Mouse (Mus musculus) MEL (cell line): ENCODE results near the gene Eif4e3.

Experiments
- CTCF ChIP-seq, 3 experiments: IDR thresholded peaks in 2 of 3; conservative IDR thresholded peaks in 1 of 3; 2 replicates each; pipeline ENCODE4 v1.5.1; 2011 to 2012; ENCODE audit warnings: low read length in 3 of 3, low read depth in 2 of 3, mild to moderate bottlenecking in 2 of 3, improper control_type of control experiment in 1 of 3, inconsistent platforms in 1 of 3, mixed read lengths in 1 of 3, moderate library complexity in 1 of 3; ENCODE audit not compliant: control insufficient read depth in 1 of 3, insufficient read depth in 1 of 3, poor library complexity in 1 of 3, severe bottlenecking in 1 of 3
- HCFC1 ChIP-seq: IDR thresholded peaks from 2 replicates; pipeline ENCODE4 v1.6.1; 2012; ENCODE audit warnings: low read depth, mild to moderate bottlenecking, inconsistent platforms, low read length, improper control_type of control experiment, moderate library complexity
- NELFE ChIP-seq: IDR thresholded peaks from 2 replicates; pipeline ENCODE4 v1.6.1; 2011; ENCODE audit warnings: low read depth, low read length, improper control_type of control experiment
- POLR2A ChIP-seq, 2 experiments: IDR thresholded peaks; 2 replicates each; pipeline ENCODE4 v1.6.1; 2011 to 2012; ENCODE audit warnings: low read length in 2 of 2, mild to moderate bottlenecking in 2 of 2, control low read depth in 1 of 2, improper control_type of control experiment in 1 of 2, low read depth in 1 of 2, moderate library complexity in 1 of 2; ENCODE audit not compliant: control insufficient read depth in 1 of 2, insufficient read depth in 1 of 2, poor library complexity in 1 of 2
- POLR2AphosphoS2 ChIP-seq: IDR thresholded peaks from 2 replicates; pipeline ENCODE4 v1.6.1; 2011; ENCODE audit warnings: low read length, improper control_type of control experiment
- SIN3A ChIP-seq: IDR thresholded peaks from 2 replicates; pipeline ENCODE4 v1.6.1; 2012; ENCODE audit warnings: low read length, improper control_type of control experiment, inconsistent platforms

GRCm38 (mm10) chr6:99617867-99618266 is 48.7 kb downstream of the Eif4e3 start:
- TF ChIP-seq NELFE: no peak
- TF ChIP-seq CTCF (IDR thresholded peaks at IDR 0.05 in 2 of 3, conservative IDR thresholded peaks at IDR 0.05 in 1 of 3; ENCODE audit: control insufficient read depth in 1 of 3, insufficient read depth in 1 of 3, low read depth in 2 of 3, low read length in 3 of 3, poor library complexity in 1 of 3, severe bottlenecking in 1 of 3): no peak
- no peak for TF ChIP-seq HCFC1
- no peak for TF ChIP-seq SIN3A
- TF ChIP-seq POLR2AphosphoS2: no peak
- TF ChIP-seq POLR2A (IDR thresholded peaks at IDR 0.05; ENCODE audit: control insufficient read depth in 1 of 2, insufficient read depth in 1 of 2, low read depth in 1 of 2, low read length in 2 of 2, poor library complexity in 1 of 2): no peak
